Mouse (Mus musculus) forebrain, postnatal 0 days (tissue): ENCODE measurements around the gene Hc. TPM values are rescaled to one million over a fixed set of nuclear protein-coding genes. Genes with fewer than 3 reads are reported as not detected.

ENCODE experiments used
- ATAC-seq: fragments of 200-750 bp; cut with Nextera tagmentation; 2 replicates; pipeline ENCODE4 v1.8.0; 2017; ENCODE audit warnings: mild to moderate bottlenecking, moderate library complexity
- DNase-seq: peaks from one replicate; pipeline ENCODE4 v3.0.0-alpha.2; 2015
- H3K27ac ChIP-seq: fragments of 300-500 bp; sonication (generic); 2 replicates; pipeline ENCODE4 v1.5.1; 2014; ENCODE audit warnings: low read depth, mild to moderate bottlenecking, antibody characterized with exemption, low read length, moderate library complexity, mixed read lengths
- H3K27me3 ChIP-seq: fragments of 300-500 bp; sonication (generic); 2 replicates; pipeline ENCODE4 v1.6.1; 2014; ENCODE audit warnings: mild to moderate bottlenecking, low read length, mixed read lengths; ENCODE audit not compliant: insufficient read depth
- H3K36me3 ChIP-seq: fragments of 300-500 bp; sonication (generic); 2 replicates; pipeline ENCODE4 v1.6.1; 2014; ENCODE audit warnings: mild to moderate bottlenecking, moderate library complexity; ENCODE audit not compliant: insufficient read depth
- H3K4me1 ChIP-seq: fragments of 300-500 bp; sonication (generic); 2 replicates; pipeline ENCODE4 v1.6.1; 2014; ENCODE audit warnings: antibody characterized with exemption; ENCODE audit not compliant: insufficient read depth
- H3K4me2 ChIP-seq: fragments of 300-500 bp; sonication (generic); 2 replicates; pipeline ENCODE4 v1.6.1; 2014; ENCODE audit warnings: low read depth, mild to moderate bottlenecking, moderate library complexity
- H3K4me3 ChIP-seq: fragments of 300-500 bp; sonication (generic); 2 replicates; pipeline ENCODE4 v1.5.1; 2014; ENCODE audit warnings: low read depth, low read length, mixed read lengths
- H3K9ac ChIP-seq: fragments of 300-500 bp; sonication (generic); 2 replicates; pipeline ENCODE4 v1.6.1; 2014; ENCODE audit warnings: mild to moderate bottlenecking
- H3K9me3 ChIP-seq: fragments of 300-500 bp; sonication (generic); 2 replicates; pipeline ENCODE4 v1.6.1; 2016; ENCODE audit warnings: low read length
- CTCF ChIP-seq: sonication (generic); IDR thresholded peaks from 2 replicates; pipeline ENCODE4 v1.5.1; 2016; ENCODE audit warnings: antibody characterized with exemption, control low read depth, low read depth
- WGBS: fragments of 180-500 bp; shearing (Covaris S2); extraction: QIAGEN DNeasy Blood & Tissue Kit; methylation state at CpG from one replicate; pipeline ENCODE4 v1.1.7; 2014; 5-methylcytosine and 5-hydroxymethylcytosine counted together
- polyA plus RNA-seq: library from polyadenylated mRNA; unstranded; fragments of >200 nt; fragmentation: Nextera tagmentation; extraction: Ambion mirVana; gene quantifications from 2 replicates; pipeline ENCODE4 v1.2.1, GENCODE M21; 2015
- total RNA-seq: library from RNA; depleted of rRNA; stranded (reverse); fragments of >200 nt; gene quantifications from 2 replicates; pipeline ENCODE4 v1.2.3, GENCODE M21; 2014

The Hc gene
- total and polyA plus RNA-seq, 2 experiments from 2014 or later: 1.1 to 1.3 TPM

GRCm38 (mm10) chr2:35103558-35103957 is 42.3 kb upstream of the Hc start:
- no peak for TF ChIP-seq CTCF
- Histone ChIP-seq H3K4me1 (no peaks in the 10 kb centered on the region), H3K27ac (no peak overlapping the region), H3K4me3 (no peak overlapping the region), H3K27me3 (no peaks in the 10 kb centered on the region), H3K9ac (no peak overlapping the region), H3K4me2 (no peak overlapping the region), H3K36me3 (no peaks in the 10 kb centered on the region), H3K9me3 (no peaks in the 10 kb centered on the region)
- ATAC-seq (no peak), DNase-seq (no peak)
- 78% methylated on average over 5 of the region's 5 CpGs for WGBS

GRCm38 (mm10) chr2:35102777-35103176 is 41.5 kb upstream of the Hc start:
- no peaks in the 10 kb centered on the region for H3K36me3 ChIP-seq
- no peaks in the 10 kb centered on the region for H3K4me1 ChIP-seq
- H3K27ac ChIP-seq: no peak overlapping the region
- H3K27me3 ChIP-seq: no peaks in the 10 kb centered on the region
- H3K9ac ChIP-seq: no peak overlapping the region
- no peak for TF ChIP-seq CTCF
- no peaks in the 10 kb centered on the region for H3K9me3 ChIP-seq
- no peak for ATAC-seq
- DNase-seq: no peak
- H3K4me2 ChIP-seq: no peak overlapping the region
- H3K4me3 ChIP-seq: no peak overlapping the region

- WGBS: 95% methylated on average over 3 of the region's 3 CpGs
- no peak for DNase-seq
These were observed 40.2 kb upstream of the Hc start, which contains the start of gene AI182371 for GRCm38 (mm10) chr2:35101443-35101842. Gene AI182371 (minus strand): TSS chr2:35101543.

GRCm38 (mm10) chr2:35100529-35100928 is 39.3 kb upstream of the Hc start:
- no peaks in the 10 kb centered on the region for H3K4me1 ChIP-seq
- H3K9ac ChIP-seq: no peak overlapping the region
- no peak overlapping the region for H3K4me3 ChIP-seq
- no peak overlapping the region for H3K4me2 ChIP-seq
- H3K9me3 ChIP-seq: no peaks in the 10 kb centered on the region
- WGBS: 87% methylated on average over 6 of the region's 6 CpGs
- H3K36me3 ChIP-seq: no peaks in the 10 kb centered on the region
- no peak for TF ChIP-seq CTCF
- no peak for ATAC-seq
- no peak for DNase-seq
- no peak overlapping the region for H3K27ac ChIP-seq
- no peaks in the 10 kb centered on the region for H3K27me3 ChIP-seq

More at GRCm38 (mm10) chr2:35101443-35101842, 40.2 kb upstream of the Hc start, which contains the start of gene AI182371:
- H3K27ac ChIP-seq: no peak within 1 kb of the TSS
- TF ChIP-seq CTCF: no peak
- no peak within 1 kb of the TSS for H3K9ac ChIP-seq
- H3K27me3 ChIP-seq: no peaks in the 10 kb centered on the region
- ATAC-seq: no peak
- H3K4me2 ChIP-seq: no peak within 1 kb of the TSS
- no peaks in the 10 kb centered on the region for H3K36me3 ChIP-seq
- H3K9me3 ChIP-seq: no peaks in the 10 kb centered on the region
- H3K4me1 ChIP-seq: no peaks in the 10 kb centered on the region
- H3K4me3 ChIP-seq: no peak within 1 kb of the TSS

GRCm38 (mm10) chr2:35087418-35087817 is 26.2 kb upstream of the Hc start:
- no peaks in the 10 kb centered on the region for H3K36me3 ChIP-seq
- H3K4me3 ChIP-seq: no peak overlapping the region
- H3K9me3 ChIP-seq: no peaks in the 10 kb centered on the region
- ATAC-seq (no peak), DNase-seq (no peak)
- H3K4me2 ChIP-seq: no peak overlapping the region
- no peak overlapping the region for H3K9ac ChIP-seq
- no peak for TF ChIP-seq CTCF
- 62% methylated on average over 4 of the region's 4 CpGs for WGBS
- no peaks in the 10 kb centered on the region for H3K27me3 ChIP-seq
- no peak overlapping the region for H3K27ac ChIP-seq
- H3K4me1 ChIP-seq: no peaks in the 10 kb centered on the region

- Histone ChIP-seq H3K9me3 (no peaks in the 10 kb centered on the region), H3K9ac (no peak overlapping the region), H3K27ac (no peak overlapping the region), H3K27me3 (no peaks in the 10 kb centered on the region), H3K4me2 (no peak overlapping the region), H3K4me3 (no peak overlapping the region), H3K4me1 (no peaks in the 10 kb centered on the region), H3K36me3 (no peaks in the 10 kb centered on the region)
- DNase-seq (no peak), ATAC-seq (no peak)
- TF ChIP-seq CTCF: no peak
- 74% methylated on average over 6 of the region's 6 CpGs for WGBS
These were observed 17.9 kb upstream of the Hc start for GRCm38 (mm10) chr2:35079166-35079565.

- Histone ChIP-seq H3K4me3 (no peak overlapping the region), H3K36me3 (no peaks in the 10 kb centered on the region), H3K4me2 (no peak overlapping the region), H3K4me1 (no peaks in the 10 kb centered on the region), H3K27me3 (no peaks in the 10 kb centered on the region), H3K27ac (no peak overlapping the region), H3K9me3 (no peaks in the 10 kb centered on the region), H3K9ac (no peak overlapping the region)
- TF ChIP-seq CTCF: no peak
- ATAC-seq (no peak), DNase-seq (no peak)
- WGBS: 94% methylated on average over 3 of the region's 3 CpGs
These were observed 13.1 kb upstream of the Hc start for GRCm38 (mm10) chr2:35074328-35074727.

GRCm38 (mm10) chr2:35072547-35072946 is 11.3 kb upstream of the Hc start:
- Histone ChIP-seq H3K4me1 (no peaks in the 10 kb centered on the region), H3K27ac (no peak overlapping the region), H3K9ac (no peak overlapping the region), H3K9me3 (no peaks in the 10 kb centered on the region), H3K4me2 (no peak overlapping the region), H3K4me3 (no peak overlapping the region), H3K36me3 (no peaks in the 10 kb centered on the region), H3K27me3 (no peaks in the 10 kb centered on the region)
- DNase-seq (no peak), ATAC-seq (no peak)
- TF ChIP-seq CTCF: no peak
- 34% methylated on average over 2 of the region's 2 CpGs for whole genome bisulfite sequencing
